Mouse (Mus musculus): ENCODE data around the gene Gtsf1l. TPM values are rescaled to one million over a fixed set of nuclear protein-coding genes. Genes with fewer than 3 reads are reported as not detected.

The Gtsf1l gene
- polyA plus RNA-seq, 1 experiment = 1.0 TPM

- no peak for DNase-seq (ENCODE audit: low read depth)
These were observed 36.0 kb downstream of the Gtsf1l start for GRCm38 (mm10) chr2:163051691-163052090.

- DNase-seq (ENCODE audit: low read depth) = no peak
These were observed 38.5 kb downstream of the Gtsf1l start for GRCm38 (mm10) chr2:163049116-163049515.

GRCm38 (mm10) chr2:163048125-163048524 is 39.5 kb downstream of the Gtsf1l start:
- no peak for DNase-seq (ENCODE audit: low read depth)

DNA sequence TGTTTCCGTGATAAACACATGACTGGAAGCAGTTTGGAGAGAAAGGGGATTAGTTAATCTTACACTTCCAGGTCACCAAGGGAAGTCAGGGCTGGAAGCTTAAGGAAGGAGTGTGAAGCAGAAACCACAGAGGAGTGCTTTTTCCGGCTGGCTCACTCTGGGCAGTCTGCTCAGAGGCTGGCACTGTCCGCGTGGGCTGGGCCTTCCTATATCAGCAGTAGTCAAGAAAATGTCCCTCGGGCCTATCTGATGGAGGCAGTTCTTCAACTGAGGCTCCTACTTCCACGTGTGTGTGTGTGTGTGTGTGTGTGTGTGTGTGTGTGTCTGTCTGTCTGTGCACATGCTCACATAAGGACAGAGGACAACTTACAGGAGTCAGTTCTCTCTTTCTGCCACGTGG is 47.7 kb downstream of the Gtsf1l start:
- no peak for DNase-seq (ENCODE audit: low read depth)

Other genes with a start within 250 kb of the Gtsf1l start
- gene Srsf6, start 156.3 kb downstream of the Gtsf1l start, polyA plus RNA-seq (2012; rRNA removed) = 78.1 and 85.3 TPM in 2 replicates
- 0.28 and 0.46 TPM in 2 replicates for gene L3mbtl1, start 144.4 kb downstream of the Gtsf1l start, polyA plus RNA-seq (2012; rRNA removed)
- gene Sgk2, start 100.5 kb downstream of the Gtsf1l start, polyA plus RNA-seq (2012; rRNA removed) = 0.09 and 0.12 TPM in 2 replicates
- gene Ift52, start 70.5 kb downstream of the Gtsf1l start, polyA plus RNA-seq (2012; rRNA removed) = 34.3 and 35.2 TPM in 2 replicates
- 1.7 and 2.2 TPM in 2 replicates for gene Mybl2, start 33.2 kb downstream of the Gtsf1l start, polyA plus RNA-seq (2012; rRNA removed)
- 1.9 and 2.3 TPM in 2 replicates for gene Tox2, start 115.3 kb upstream of the Gtsf1l start, polyA plus RNA-seq (2012; rRNA removed)